Mouse (Mus musculus): ENCODE measurements around the gene Ddx49. TPM values are rescaled to one million over a fixed set of nuclear protein-coding genes. Genes with fewer than 3 reads are reported as not detected.

The Ddx49 gene
- total RNA-seq, 1 experiment, result 73.3 TPM

GRCm38 (mm10) chr8:70258600-70258999 is 43.7 kb downstream of the Ddx49 start:
- no peaks in the 10 kb centered on the region for H3K9me3 ChIP-seq (ENCODE audit: control insufficient read depth, insufficient read depth, low read depth, low read length)
- H3K4me3 ChIP-seq (ENCODE audit: insufficient read depth in 1 of 2, low read depth in 1 of 2, low read length in 2 of 2, poor library complexity in 1 of 2, severe bottlenecking in 1 of 2), result no peak overlapping the region
- no peak for TF ChIP-seq HCFC1 (IDR thresholded peaks at IDR 0.05; ENCODE audit: borderline replicate concordance, insufficient read depth, low read length)
- H3K36me3 ChIP-seq (ENCODE audit: control insufficient read depth, insufficient read depth, low read length, poor library complexity, severe bottlenecking), result peaks cover 75% of the 10 kb centered on the region
- H3K27ac ChIP-seq (ENCODE audit: insufficient read depth, low read depth, low read length, poor library complexity, severe bottlenecking), result no peak overlapping the region
- no peak overlapping the region for H3K9ac ChIP-seq (ENCODE audit: insufficient read depth, low read depth, low read length, poor library complexity, severe bottlenecking)
- in situ Hi-C loops (cut with MboI; ENCODE audit: low sequenced_read_pairs in 2 of 2, unreplicated experiment in 2 of 2), result no loop called here
- no peak for DNase-seq (ENCODE audit: low read depth, low spot score)
- no peaks in the 10 kb centered on the region for H3K4me1 ChIP-seq (ENCODE audit: control insufficient read depth in 2 of 2, insufficient read depth in 2 of 2, low read length in 2 of 2, poor library complexity in 1 of 2)

DNA sequence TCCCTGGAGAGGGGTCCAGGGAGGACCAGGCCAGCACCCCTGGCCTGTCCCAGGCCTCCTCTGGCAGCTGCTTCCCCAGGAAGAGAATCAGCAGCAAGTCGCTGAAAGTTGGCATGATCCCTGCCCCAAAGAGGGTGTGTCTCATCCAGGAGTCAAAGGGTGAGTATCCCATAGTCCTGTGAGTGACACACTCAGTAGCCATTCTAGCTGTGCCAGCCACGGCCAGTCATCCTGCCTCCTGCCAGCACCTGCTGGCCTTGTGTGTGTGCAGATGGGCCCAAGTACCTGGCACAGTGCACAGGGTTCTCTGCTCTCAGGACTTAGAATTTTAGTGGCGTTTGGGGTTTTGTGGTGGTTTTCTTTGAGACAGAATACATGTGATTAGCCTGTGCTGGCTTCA is 44.8 kb downstream of the Ddx49 start:
- in situ Hi-C loops (cut with MboI; ENCODE audit: low sequenced_read_pairs in 2 of 2, unreplicated experiment in 2 of 2), result no loop called here
- no peaks in the 10 kb centered on the region for H3K4me1 ChIP-seq (ENCODE audit: control insufficient read depth in 2 of 2, insufficient read depth in 2 of 2, low read length in 2 of 2, poor library complexity in 1 of 2)
- H3K9ac ChIP-seq (ENCODE audit: insufficient read depth, low read depth, low read length, poor library complexity, severe bottlenecking), result no peak overlapping the region
- peaks cover 77% of the 10 kb centered on the region for H3K36me3 ChIP-seq (ENCODE audit: control insufficient read depth, insufficient read depth, low read length, poor library complexity, severe bottlenecking)
- H3K4me3 ChIP-seq (ENCODE audit: insufficient read depth in 1 of 2, low read depth in 1 of 2, low read length in 2 of 2, poor library complexity in 1 of 2, severe bottlenecking in 1 of 2), result no peak overlapping the region
- TF ChIP-seq CHD2 (IDR thresholded peaks at IDR 0.05; ENCODE audit: low read depth, low read length), result no peak
- TF ChIP-seq HCFC1 (IDR thresholded peaks at IDR 0.05; ENCODE audit: borderline replicate concordance, insufficient read depth, low read length), result no peak
- no peaks in the 10 kb centered on the region for H3K9me3 ChIP-seq (ENCODE audit: control insufficient read depth, insufficient read depth, low read depth, low read length)
- H3K27ac ChIP-seq (ENCODE audit: insufficient read depth, low read depth, low read length, poor library complexity, severe bottlenecking), result no peak overlapping the region
- no peak for DNase-seq (ENCODE audit: low read depth, low spot score)

DNA sequence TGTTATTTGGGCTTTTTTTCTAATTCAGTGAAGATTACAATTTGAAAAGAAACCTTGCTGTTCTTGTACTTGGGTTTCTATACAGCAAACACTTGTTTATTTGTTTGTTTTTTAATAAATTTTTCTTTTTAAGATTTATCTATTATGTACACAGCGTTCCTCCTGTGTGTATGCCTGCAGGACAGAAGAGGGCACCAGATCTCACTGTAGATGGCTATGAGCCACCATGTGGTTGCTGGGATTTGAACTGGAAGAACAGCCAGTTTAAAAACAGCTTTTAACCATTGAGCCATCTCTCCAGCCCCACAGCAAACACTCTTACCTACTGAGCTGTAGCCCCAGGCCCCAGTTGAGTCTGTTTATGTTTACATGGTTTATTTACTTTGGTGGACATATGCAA is 47.7 kb downstream of the Ddx49 start:
- Histone ChIP-seq H3K4me1 (ENCODE audit: control insufficient read depth in 2 of 2, insufficient read depth in 2 of 2, low read length in 2 of 2, poor library complexity in 1 of 2) (no peaks in the 10 kb centered on the region), H3K4me3 (ENCODE audit: insufficient read depth in 1 of 2, low read depth in 1 of 2, low read length in 2 of 2, poor library complexity in 1 of 2, severe bottlenecking in 1 of 2) (no peak overlapping the region), H3K9ac (ENCODE audit: insufficient read depth, low read depth, low read length, poor library complexity, severe bottlenecking) (no peak overlapping the region), H3K9me3 (ENCODE audit: control insufficient read depth, insufficient read depth, low read depth, low read length) (no peaks in the 10 kb centered on the region), H3K36me3 (ENCODE audit: control insufficient read depth, insufficient read depth, low read length, poor library complexity, severe bottlenecking) (peaks cover 70% of the 10 kb centered on the region), H3K27ac (ENCODE audit: insufficient read depth, low read depth, low read length, poor library complexity, severe bottlenecking) (no peak overlapping the region)
- no peak for TF ChIP-seq ZC3H11A (IDR thresholded peaks at IDR 0.05; ENCODE audit: borderline replicate concordance, low read depth, low read length)
- TF ChIP-seq CHD2 (IDR thresholded peaks at IDR 0.05; ENCODE audit: low read depth, low read length), result no peak
- TF ChIP-seq ZNF384 (IDR thresholded peaks at IDR 0.05; ENCODE audit: low read depth, low read length), result no peak
- TF ChIP-seq MAFK (IDR thresholded peaks at IDR 0.05; ENCODE audit: insufficient read depth, low read depth, low read length), result no peak
- no peak for TF ChIP-seq HCFC1 (IDR thresholded peaks at IDR 0.05; ENCODE audit: borderline replicate concordance, insufficient read depth, low read length)
- in situ Hi-C loops (cut with MboI; ENCODE audit: low sequenced_read_pairs in 2 of 2, unreplicated experiment in 2 of 2), result no loop called here
- no peak for DNase-seq (ENCODE audit: low read depth, low spot score)

- no peak overlapping the region for H3K9ac ChIP-seq (ENCODE audit: insufficient read depth, low read depth, low read length, poor library complexity, severe bottlenecking)
- H3K9me3 ChIP-seq (ENCODE audit: control insufficient read depth, insufficient read depth, low read depth, low read length), result no peaks in the 10 kb centered on the region
- H3K27ac ChIP-seq (ENCODE audit: insufficient read depth, low read depth, low read length, poor library complexity, severe bottlenecking), result no peak overlapping the region
- peaks cover 54% of the 10 kb centered on the region for H3K36me3 ChIP-seq (ENCODE audit: control insufficient read depth, insufficient read depth, low read length, poor library complexity, severe bottlenecking)
- H3K4me1 ChIP-seq (ENCODE audit: control insufficient read depth in 2 of 2, insufficient read depth in 2 of 2, low read length in 2 of 2, poor library complexity in 1 of 2), result no peaks in the 10 kb centered on the region
- TF ChIP-seq ZC3H11A (IDR thresholded peaks at IDR 0.05; ENCODE audit: borderline replicate concordance, low read depth, low read length) (no peak), MAFK (IDR thresholded peaks at IDR 0.05; ENCODE audit: insufficient read depth, low read depth, low read length) (no peak), ZNF384 (IDR thresholded peaks at IDR 0.05; ENCODE audit: low read depth, low read length) (no peak), HCFC1 (IDR thresholded peaks at IDR 0.05; ENCODE audit: borderline replicate concordance, insufficient read depth, low read length) (no peak), CHD2 (IDR thresholded peaks at IDR 0.05; ENCODE audit: low read depth, low read length) (no peak)
- in situ Hi-C loops (cut with MboI; ENCODE audit: low sequenced_read_pairs in 2 of 2, unreplicated experiment in 2 of 2), result no loop called here
- H3K4me3 ChIP-seq (ENCODE audit: insufficient read depth in 1 of 2, low read depth in 1 of 2, low read length in 2 of 2, poor library complexity in 1 of 2, severe bottlenecking in 1 of 2), result no peak overlapping the region
- no peak for DNase-seq (ENCODE audit: low read depth, low spot score)
Observed at GRCm38 (mm10) chr8:70247841-70248240, 54.4 kb downstream of the Ddx49 start.

GRCm38 (mm10) chr8:70246622-70247021 is 55.7 kb downstream of the Ddx49 start:
- H3K4me3 ChIP-seq (ENCODE audit: insufficient read depth in 1 of 2, low read depth in 1 of 2, low read length in 2 of 2, poor library complexity in 1 of 2, severe bottlenecking in 1 of 2), result no peak overlapping the region
- H3K36me3 ChIP-seq (ENCODE audit: control insufficient read depth, insufficient read depth, low read length, poor library complexity, severe bottlenecking), result peaks cover 53% of the 10 kb centered on the region

More at GRCm38 (mm10) chr8:70246622-70247021, 55.7 kb downstream of the Ddx49 start:
- TF ChIP-seq ZNF384 (IDR thresholded peaks at IDR 0.05; ENCODE audit: low read depth, low read length) (no peak), HCFC1 (IDR thresholded peaks at IDR 0.05; ENCODE audit: borderline replicate concordance, insufficient read depth, low read length) (no peak), ZC3H11A (IDR thresholded peaks at IDR 0.05; ENCODE audit: borderline replicate concordance, low read depth, low read length) (no peak), CHD2 (IDR thresholded peaks at IDR 0.05; ENCODE audit: low read depth, low read length) (no peak)
- no peak for DNase-seq (ENCODE audit: low read depth, low spot score)
- no peaks in the 10 kb centered on the region for H3K4me1 ChIP-seq (ENCODE audit: control insufficient read depth in 2 of 2, insufficient read depth in 2 of 2, low read length in 2 of 2, poor library complexity in 1 of 2)
- H3K9ac ChIP-seq (ENCODE audit: insufficient read depth, low read depth, low read length, poor library complexity, severe bottlenecking), result no peak overlapping the region
- H3K9me3 ChIP-seq (ENCODE audit: control insufficient read depth, insufficient read depth, low read depth, low read length), result no peaks in the 10 kb centered on the region
- in situ Hi-C loops (cut with MboI; ENCODE audit: low sequenced_read_pairs in 2 of 2, unreplicated experiment in 2 of 2), result no loop called here
- H3K27ac ChIP-seq (ENCODE audit: insufficient read depth, low read depth, low read length, poor library complexity, severe bottlenecking), result no peak overlapping the region

Other genes starting within 250 kb of the Ddx49 start
- 2.0 and 2.5 TPM in 2 replicates for gene Tm6sf2, start 229.6 kb downstream of the Ddx49 start, total RNA-seq (2012; rRNA removed)
- gene Hapln4, start 219.0 kb downstream of the Ddx49 start, total RNA-seq (2012; rRNA removed), result 2.2 and 4.8 TPM in 2 replicates
- 4.3 and 9.2 TPM in 2 replicates for gene Ncan, start 181.6 kb downstream of the Ddx49 start, total RNA-seq (2012; rRNA removed)
- gene Nr2c2ap, start 171.2 kb downstream of the Ddx49 start, total RNA-seq (2012; rRNA removed), result 9.6 and 10.4 TPM in 2 replicates
- gene Rfxank, start 163.3 kb downstream of the Ddx49 start, total RNA-seq (2012; rRNA removed), result 10.4 and 11.2 TPM in 2 replicates
- gene Borcs8, start 163.0 kb downstream of the Ddx49 start, total RNA-seq (2012; rRNA removed), result 30.0 and 31.2 TPM in 2 replicates
- gene Mef2b, start 162.8 kb downstream of the Ddx49 start, total RNA-seq (2012; rRNA removed), result 3.6 and 5.4 TPM in 2 replicates
- gene Tmem161a, start 130.1 kb downstream of the Ddx49 start, total RNA-seq (2012; rRNA removed), result 73.9 and 116 TPM in 2 replicates
- 5.8 and 7.5 TPM in 2 replicates for gene Slc25a42, start 90.2 kb downstream of the Ddx49 start, total RNA-seq (2012; rRNA removed)
- 45.5 and 57.6 TPM in 2 replicates for gene Sugp2, start 68.3 kb downstream of the Ddx49 start, total RNA-seq (2012; rRNA removed)
- gene Armc6, start 68.0 kb downstream of the Ddx49 start, total RNA-seq (2012; rRNA removed), result 58.9 and 61.8 TPM in 2 replicates
- gene Homer3, start 19.7 kb downstream of the Ddx49 start, total RNA-seq (2012; rRNA removed), result 34.4 and 39.0 TPM in 2 replicates
- 101 and 112 TPM in 2 replicates for gene Cope, start within 50 bp of the Ddx49 start, total RNA-seq (2012; rRNA removed)
- gene Cers1, start 13.3 kb upstream of the Ddx49 start, total RNA-seq (2012; rRNA removed), result 1.9 and 4.7 TPM in 2 replicates
- 7.5 and 24.5 TPM in 2 replicates for gene Gdf1, start 27.3 kb upstream of the Ddx49 start, total RNA-seq (2012; rRNA removed)
- 54.7 and 57.6 TPM in 2 replicates for gene Upf1, start 50.8 kb upstream of the Ddx49 start, total RNA-seq (2012; rRNA removed)
- 1.2 and 1.4 TPM in 2 replicates for gene Comp, start 71.1 kb upstream of the Ddx49 start, total RNA-seq (2012; rRNA removed)
- 3.3 and 4.9 TPM in 2 replicates for gene Crtc1, start 137.1 kb upstream of the Ddx49 start, total RNA-seq (2012; rRNA removed)
- 21.4 and 22.8 TPM in 2 replicates for gene Klhl26, start 174.5 kb upstream of the Ddx49 start, total RNA-seq (2012; rRNA removed)
- gene Tmem59l, start 184.9 kb upstream of the Ddx49 start, total RNA-seq (2012; rRNA removed), result 5.3 and 8.0 TPM in 2 replicates
- 17.0 and 29.3 TPM in 2 replicates for gene Crlf1, start 190.7 kb upstream of the Ddx49 start, total RNA-seq (2012; rRNA removed)
- 125 and 130 TPM in 2 replicates for gene Rex1bd, start 204.3 kb upstream of the Ddx49 start, total RNA-seq (2012; rRNA removed)
- gene Uba52, start 208.3 kb upstream of the Ddx49 start, total RNA-seq (2012; rRNA removed), result 3,214 and 4,257 TPM in 2 replicates
- gene Fkbp8, start 225.2 kb upstream of the Ddx49 start, total RNA-seq (2012; rRNA removed), result 252 and 256 TPM in 2 replicates
- 27.9 and 35.3 TPM in 2 replicates for gene Kxd1, start 225.5 kb upstream of the Ddx49 start, total RNA-seq (2012; rRNA removed)
- 15.8 and 16.1 TPM in 2 replicates for gene Ell, start 237.0 kb upstream of the Ddx49 start, total RNA-seq (2012; rRNA removed)